Mouse (Mus musculus) lung, postnatal 0 days (tissue): ENCODE results near the gene Card19.

Source experiments
- CTCF ChIP-seq: IDR thresholded peaks from 2 replicates; pipeline ENCODE4 v1.5.1; 2016; ENCODE audit warnings: antibody characterized with exemption, mild to moderate bottlenecking
- EP300 ChIP-seq: IDR thresholded peaks from 2 replicates; pipeline ENCODE4 v1.6.1; 2016; ENCODE audit warnings: antibody characterized with exemption, mild to moderate bottlenecking, control low read depth

DNA sequence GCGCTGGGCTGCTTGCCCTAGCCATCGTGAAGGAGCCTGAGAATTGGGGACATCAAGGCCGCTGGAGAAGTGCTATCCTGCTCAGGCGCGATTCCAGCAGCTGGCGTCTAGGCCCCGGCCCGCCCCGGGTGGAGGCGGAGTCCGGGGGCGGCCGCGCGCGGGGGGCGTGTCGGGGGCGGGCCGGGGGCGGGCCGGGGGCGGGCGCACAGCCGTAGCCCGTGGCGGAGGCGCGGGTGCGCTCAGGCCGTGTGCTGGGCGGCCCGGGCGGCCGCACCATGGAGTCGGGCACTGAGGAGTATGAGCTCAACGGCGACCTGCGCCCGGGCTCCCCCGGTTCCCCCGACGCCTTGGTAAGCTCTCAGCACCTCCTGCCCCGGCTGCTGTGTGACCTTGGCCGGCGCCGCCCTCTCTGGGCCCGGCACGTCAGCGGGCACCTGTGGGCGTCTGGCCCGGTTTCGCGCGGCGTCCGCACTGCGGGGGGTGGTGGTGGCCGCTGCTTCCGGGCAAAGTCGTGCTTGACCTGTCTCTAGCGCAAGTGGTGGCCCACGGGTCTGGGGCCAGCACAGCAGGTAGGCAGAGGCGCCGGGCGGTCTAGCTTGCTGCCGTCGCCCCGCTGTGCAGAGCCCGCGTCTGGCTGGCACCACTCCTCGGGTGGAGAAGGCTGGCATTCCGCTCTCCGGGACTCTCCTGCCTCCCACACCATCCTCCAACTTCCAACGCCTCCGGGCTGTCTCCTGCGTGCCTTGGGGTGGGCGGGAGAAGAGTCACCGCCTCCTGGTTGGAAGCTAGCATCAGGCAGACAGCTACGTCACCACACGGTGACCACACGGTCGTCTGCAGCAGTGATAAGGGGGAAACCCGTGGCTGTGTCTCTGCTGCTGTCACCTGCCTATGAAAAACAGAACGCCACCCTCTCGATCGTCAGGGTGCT is 28.3 kb downstream of the Card19 start, which contains the start of gene Ninj1:
- TF ChIP-seq CTCF: 0 out of 2 replicates have a peak, but pooled peaks have one; percentile 1
- TF ChIP-seq EP300: no peak
